Mouse (Mus musculus) erythroblast, embryonic 14.5 days (primary cell): ENCODE results near the gene Klhdc7a.

Experiments
- GATA1 ChIP-seq: IDR thresholded peaks from 2 replicates; pipeline ENCODE4 v1.6.1; 2012; ENCODE audit warnings: low read length, inconsistent platforms, mixed read lengths
- TAL1 ChIP-seq: IDR thresholded peaks from 3 replicates; pipeline ENCODE4 v1.6.1; 2012; ENCODE audit warnings: low read length, inconsistent platforms, mixed read lengths

DNA sequence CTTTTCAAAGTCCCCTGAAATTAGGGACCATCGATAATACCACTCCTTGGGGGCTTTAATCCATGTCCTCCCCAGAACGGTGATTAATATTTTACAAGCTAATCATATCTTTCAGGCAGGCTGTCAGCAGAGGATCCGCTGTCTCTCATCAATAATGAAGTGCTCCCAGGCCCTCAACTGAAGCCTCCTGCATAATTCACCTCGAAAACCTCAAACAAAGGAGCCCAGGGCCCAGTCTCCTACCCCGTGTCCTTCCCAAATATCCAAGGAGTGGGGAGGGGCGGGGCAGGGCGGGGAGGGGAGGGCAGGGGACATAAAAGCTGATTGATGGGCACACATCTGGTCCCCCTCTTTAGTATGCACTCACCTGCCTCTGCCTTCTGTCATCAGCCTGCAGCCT lies 31.2 kb upstream of the Klhdc7a start:
- no peak for TF ChIP-seq GATA1
- TF ChIP-seq TAL1 = no peak
